Mouse (Mus musculus): Measurements from ENCODE around the gene Kcng4. TPM values are rescaled to one million over a fixed set of nuclear protein-coding genes. Genes with fewer than 3 reads are reported as not detected.

The Kcng4 gene
- total RNA-seq, 1 experiment from 2014 or later, result not detected

GRCm38 (mm10) chr8:119574437-119575365, 60.8 kb downstream of the Kcng4 start, which contains the start of the genes Hsdl1 and Dnaaf1:
Gene Hsdl1 (minus strand): TSS chr8:119575183.
Gene Dnaaf1 (plus strand): TSS chr8:119575235.
- ATAC-seq (replicated peaks; ENCODE audit: insufficient number of reproducible peaks, low FRiP score, low TSS enrichment, poor library complexity, severe bottlenecking), result peak; percentile 72

Other genes starting within 250 kb of the Kcng4 start
- 8.7 to 15.0 TPM (median 10.3 TPM) in 3 replicates for gene Mlycd, start 240.8 kb downstream of the Kcng4 start, total RNA-seq (2017)
- gene Osgin1, start 201.6 kb downstream of the Kcng4 start, total RNA-seq (2017), result 6.2 to 9.9 TPM (median 7.8 TPM) in 3 replicates
- gene Necab2, start 189.0 kb downstream of the Kcng4 start, total RNA-seq (2017), result not detected in 3 replicates
- not detected in 3 replicates for gene Slc38a8, start 134.0 kb downstream of the Kcng4 start, total RNA-seq (2017)
- 25.1 to 55.3 TPM (median 48.6 TPM) in 3 replicates for gene Mbtps1, start 76.9 kb downstream of the Kcng4 start, total RNA-seq (2017)
- 25.5 to 34.2 TPM (median 27.4 TPM) in 3 replicates for gene Hsdl1, start 60.5 kb downstream of the Kcng4 start, total RNA-seq (2017)
- gene Dnaaf1, start 60.4 kb downstream of the Kcng4 start, total RNA-seq (2017), result 1.3 TPM in 1 of 3 replicates, not detected in the others
- 4.6 to 8.2 TPM (median 6.0 TPM) in 3 replicates for gene Taf1c, start 30.5 kb downstream of the Kcng4 start, total RNA-seq (2017)
- not detected in 3 replicates for gene Adad2, start 22.9 kb downstream of the Kcng4 start, total RNA-seq (2017)
- not detected in 3 replicates for gene Wfdc1, start 30.7 kb upstream of the Kcng4 start, total RNA-seq (2017)
- gene Atp2c2, start 64.3 kb upstream of the Kcng4 start, total RNA-seq (2017), result not detected in 3 replicates
- gene Tldc1, start 142.7 kb upstream of the Kcng4 start, total RNA-seq (2017), result 2.2 to 8.0 TPM (median 3.8 TPM) in 3 replicates
- gene Cotl1, start 204.9 kb upstream of the Kcng4 start, total RNA-seq (2017), result 289 to 324 TPM (median 310 TPM) in 3 replicates
- 8.5 to 16.5 TPM (median 14.2 TPM) in 3 replicates for gene Klhl36, start 226.6 kb upstream of the Kcng4 start, total RNA-seq (2017)